Mouse (Mus musculus) lung, embryonic 14.5 days (tissue): ENCODE results near the gene Lrrc74b. TPM values are rescaled to one million over a fixed set of nuclear protein-coding genes. Genes with fewer than 3 reads are reported as not detected.

Experiments used
- ATAC-seq: fragments of 200-750 bp; cut with Nextera tagmentation; 2 replicates; pipeline ENCODE4 v1.8.0; 2017; ENCODE audit warnings: mild to moderate bottlenecking, moderate TSS enrichment, moderate library complexity; ENCODE audit not compliant: insufficient read depth
- DNase-seq: peaks from one replicate; pipeline ENCODE4 v3.0.0-alpha.2; 2015
- H3K27ac ChIP-seq: fragments of 300-500 bp; sonication (generic); 2 replicates; pipeline ENCODE4 v1.5.1; 2014; ENCODE audit warnings: low read depth, mild to moderate bottlenecking, moderate library complexity
- H3K27me3 ChIP-seq: fragments of 300-500 bp; sonication (generic); 2 replicates; pipeline ENCODE4 v1.6.1; 2014; ENCODE audit warnings: low read length, control low read depth; ENCODE audit not compliant: insufficient read depth
- H3K36me3 ChIP-seq: fragments of 300-500 bp; sonication (generic); 2 replicates; pipeline ENCODE4 v1.6.1; 2014; ENCODE audit warnings: control low read depth; ENCODE audit not compliant: insufficient read depth
- H3K4me1 ChIP-seq: fragments of 300-500 bp; sonication (generic); 2 replicates; pipeline ENCODE4 v1.6.1; 2014; ENCODE audit warnings: antibody characterized with exemption, control low read depth; ENCODE audit not compliant: insufficient read depth
- H3K4me2 ChIP-seq: fragments of 300-500 bp; sonication (generic); 2 replicates; pipeline ENCODE4 v1.6.1; 2014; ENCODE audit warnings: mild to moderate bottlenecking
- H3K4me3 ChIP-seq: fragments of 300-500 bp; sonication (generic); 2 replicates; pipeline ENCODE4 v1.5.1; 2014; ENCODE audit warnings: low read depth, low read length
- H3K9ac ChIP-seq: fragments of 300-500 bp; sonication (generic); 2 replicates; pipeline ENCODE4 v1.6.1; 2014
- H3K9me3 ChIP-seq: fragments of 300-500 bp; sonication (generic); 2 replicates; pipeline ENCODE4 v1.6.1; 2016; ENCODE audit warnings: low read depth, low read length, control low read depth
- CTCF ChIP-seq: IDR thresholded peaks from 2 replicates; pipeline ENCODE4 v1.5.1; 2016; ENCODE audit warnings: antibody characterized with exemption, low read depth
- WGBS: fragments of 180-500 bp; shearing (Covaris S2); extraction: QIAGEN DNeasy Blood & Tissue Kit; methylation state at CpG from one replicate; pipeline ENCODE4 v1.1.7; 2014; 5-methylcytosine and 5-hydroxymethylcytosine counted together
- polyA plus RNA-seq: library from polyadenylated mRNA; unstranded; fragments of >200 nt; fragmentation: Nextera tagmentation; extraction: Ambion mirVana; gene quantifications from 2 replicates; pipeline ENCODE4 v1.2.1, GENCODE M21; 2014

Lrrc74b gene
- polyA plus RNA-seq, 1 experiment from 2014 or later, result 0.42 TPM

DNA sequence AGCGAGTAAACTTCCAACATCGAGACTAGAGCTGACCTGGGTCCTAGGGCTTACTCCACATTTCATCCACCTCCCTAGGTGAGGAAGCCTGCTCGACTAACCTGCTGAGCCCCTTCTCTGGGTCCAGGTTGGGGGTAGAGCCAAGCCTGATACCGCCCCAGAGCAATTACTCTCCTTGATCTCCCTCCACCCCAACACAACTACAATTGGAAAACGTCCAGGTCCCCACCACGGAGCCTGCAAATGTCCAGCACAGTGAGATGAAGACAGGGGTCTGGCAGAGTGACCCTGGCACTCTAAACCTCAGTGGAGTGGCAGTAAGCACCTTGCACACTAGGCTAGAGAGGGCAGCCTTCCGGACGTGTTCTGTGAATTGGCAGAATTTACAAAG, 15.8 kb upstream of the Lrrc74b start:
- H3K4me2 ChIP-seq, result peak overlapping the region; percentile 81
- DNase-seq, result no peak
- no peak for TF ChIP-seq CTCF
- ATAC-seq, result no peak
- no peaks in the 10 kb centered on the region for H3K9me3 ChIP-seq
- H3K27ac ChIP-seq, result no peak overlapping the region
- peak overlapping the region; percentile 48 for H3K4me3 ChIP-seq
- WGBS, result 14% methylated on average over 8 of the region's 8 CpGs
- no peaks in the 10 kb centered on the region for H3K36me3 ChIP-seq
- peaks cover 29% of the 10 kb centered on the region for H3K27me3 ChIP-seq
- H3K4me1 ChIP-seq, result no peaks in the 10 kb centered on the region
- peak overlapping the region; percentile 50 for H3K9ac ChIP-seq

DNA sequence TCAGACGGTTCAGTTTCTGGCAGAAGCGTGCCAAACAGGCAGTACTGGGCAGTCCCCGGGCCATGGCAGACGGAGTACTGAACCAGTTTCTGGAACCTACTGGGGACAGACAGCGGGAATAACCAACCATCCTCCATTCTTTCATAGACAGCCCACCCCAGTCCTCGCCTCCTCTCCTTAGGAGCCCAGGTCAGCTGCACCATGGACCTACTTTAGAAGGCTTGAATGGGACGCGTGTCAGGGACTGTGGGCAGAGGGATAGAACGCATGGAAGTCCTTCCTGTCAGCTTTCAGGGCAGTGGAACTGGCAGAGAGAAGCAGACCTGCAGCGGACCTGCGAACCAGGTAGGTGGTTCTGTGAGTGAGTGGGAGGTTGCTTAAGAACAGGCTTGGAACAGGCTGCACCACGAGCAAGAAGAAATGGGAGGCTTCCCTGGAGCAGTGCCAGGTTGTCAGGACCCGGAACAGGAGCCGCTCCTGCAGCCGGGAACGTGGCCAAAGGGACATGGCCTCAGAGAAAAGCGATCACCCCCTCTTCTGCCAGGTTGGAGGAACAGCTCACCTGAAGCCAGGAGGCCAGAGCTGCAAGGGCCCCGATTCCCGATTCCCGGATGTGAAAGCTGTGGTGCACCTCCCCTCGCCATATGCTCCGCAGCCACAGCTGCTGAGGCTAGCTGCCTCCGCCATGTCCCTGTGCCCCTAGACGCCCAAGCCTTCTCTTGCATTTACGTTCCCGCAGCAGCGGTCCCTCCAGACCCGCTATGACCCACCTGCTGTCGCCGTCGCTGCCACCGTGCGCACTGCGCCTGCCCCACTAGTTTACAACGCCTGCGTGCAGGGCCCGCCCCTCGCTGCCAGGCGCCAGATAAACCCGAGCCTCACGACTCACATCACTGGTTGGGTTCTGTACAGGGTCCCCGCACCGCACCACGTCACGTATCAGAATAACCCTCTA, 15.1 kb upstream of the Lrrc74b start:
- Histone ChIP-seq H3K27ac (no peak overlapping the region), H3K9me3 (no peaks in the 10 kb centered on the region), H3K27me3 (peaks cover 29% of the 10 kb centered on the region), H3K4me3 (peak overlapping the region; percentile 48), H3K36me3 (no peaks in the 10 kb centered on the region), H3K4me2 (peak overlapping the region; percentile 81), H3K4me1 (no peaks in the 10 kb centered on the region), H3K9ac (peak overlapping the region; percentile 50)
- 12% methylated on average over 45 of the region's 45 CpGs for WGBS
- peak; percentile 76 for DNase-seq
- TF ChIP-seq CTCF, result no peak
- ATAC-seq, result peak; percentile 68

DNA sequence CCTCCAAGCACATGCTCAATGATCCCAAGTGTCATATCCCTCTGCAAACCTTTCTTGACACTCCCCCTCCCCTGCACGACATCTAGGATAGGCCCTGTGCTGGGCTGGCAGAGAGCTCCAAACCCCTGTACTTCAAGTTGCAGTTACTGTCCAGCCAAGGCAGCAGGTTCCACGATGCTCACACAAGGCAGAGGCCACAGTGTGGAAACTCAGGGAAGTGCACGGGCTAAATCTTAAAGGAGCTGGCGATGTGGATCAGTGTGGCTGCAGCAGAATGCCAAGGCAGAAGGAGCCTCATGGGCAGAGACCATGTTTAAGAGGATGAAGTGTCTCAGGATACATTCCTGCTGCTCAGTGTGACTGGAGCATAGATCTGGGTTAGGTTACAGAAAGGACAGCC, 5.1 kb upstream of the Lrrc74b start:
- peak; percentile 43 for TF ChIP-seq CTCF
- ATAC-seq (no peak), DNase-seq (peak; percentile 30)
- no peak overlapping the region for H3K9ac ChIP-seq
- no peak overlapping the region for H3K27ac ChIP-seq
- H3K36me3 ChIP-seq, result no peaks in the 10 kb centered on the region
- H3K9me3 ChIP-seq, result no peaks in the 10 kb centered on the region
- H3K4me1 ChIP-seq, result no peaks in the 10 kb centered on the region
- 14% methylated on average over 4 of the region's 4 CpGs for WGBS
- H3K4me3 ChIP-seq, result no peak overlapping the region
- H3K4me2 ChIP-seq, result no peak overlapping the region
- H3K27me3 ChIP-seq, result no peaks in the 10 kb centered on the region

DNA sequence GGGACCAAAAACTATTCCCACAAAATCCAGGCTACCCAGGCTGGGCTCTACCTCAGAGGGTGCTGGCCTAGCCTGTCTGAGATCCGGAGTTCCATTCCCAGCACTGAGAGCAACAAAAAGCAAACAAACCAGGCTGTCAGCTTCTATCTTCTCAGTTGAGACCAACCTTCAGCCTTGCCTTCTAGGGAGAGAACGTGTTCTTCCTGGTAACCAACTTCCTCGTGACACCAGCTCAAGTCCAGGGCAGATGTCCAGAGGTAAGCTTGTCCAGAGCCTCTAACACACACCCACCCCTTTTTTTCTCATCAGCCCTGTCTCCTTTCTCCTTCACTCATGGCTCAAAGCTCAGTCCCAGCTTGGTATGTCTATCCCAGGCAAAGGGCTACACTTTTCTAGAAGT, 3.7 kb upstream of the Lrrc74b start:
- H3K27me3 ChIP-seq, result no peaks in the 10 kb centered on the region
- ATAC-seq (no peak), DNase-seq (no peak)
- 49% methylated on average over 3 of the region's 3 CpGs for WGBS
- H3K4me1 ChIP-seq, result no peaks in the 10 kb centered on the region
- no peak overlapping the region for H3K9ac ChIP-seq
- H3K4me3 ChIP-seq, result no peak overlapping the region
- H3K9me3 ChIP-seq, result no peaks in the 10 kb centered on the region
- H3K4me2 ChIP-seq, result no peak overlapping the region
- no peak overlapping the region for H3K27ac ChIP-seq
- TF ChIP-seq CTCF, result no peak
- no peaks in the 10 kb centered on the region for H3K36me3 ChIP-seq

DNA sequence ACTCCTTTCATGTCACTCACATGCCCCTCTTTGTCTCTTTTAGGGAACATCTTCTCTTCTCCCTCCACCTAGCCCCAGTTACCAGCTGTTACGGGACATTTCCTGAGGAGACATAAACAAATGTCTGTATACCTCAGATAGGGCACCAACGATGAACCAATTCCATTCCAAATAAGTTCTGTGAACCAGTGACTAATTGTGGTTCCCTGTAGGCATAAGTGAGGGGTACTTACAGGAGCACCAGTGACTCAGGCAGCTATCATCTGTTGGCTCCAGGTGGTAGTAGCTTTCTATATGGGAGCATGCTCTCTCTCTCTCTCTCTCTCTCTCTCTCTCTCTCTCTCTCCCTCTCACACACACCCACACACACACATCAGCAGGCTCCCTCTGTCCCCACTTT, 3.2 kb upstream of the Lrrc74b start:
- no peak for DNase-seq
- no peaks in the 10 kb centered on the region for H3K36me3 ChIP-seq
- 39% methylated on average over 2 of the region's 2 CpGs for WGBS
- no peak overlapping the region for H3K9ac ChIP-seq
- no peak overlapping the region for H3K4me3 ChIP-seq
- no peaks in the 10 kb centered on the region for H3K27me3 ChIP-seq
- no peaks in the 10 kb centered on the region for H3K9me3 ChIP-seq
- no peak overlapping the region for H3K27ac ChIP-seq
- ATAC-seq, result no peak
- no peak for TF ChIP-seq CTCF
- no peak overlapping the region for H3K4me2 ChIP-seq
- H3K4me1 ChIP-seq, result peaks cover under 1% of the 10 kb centered on the region; the same call in 1 of the 2 replicates

DNA sequence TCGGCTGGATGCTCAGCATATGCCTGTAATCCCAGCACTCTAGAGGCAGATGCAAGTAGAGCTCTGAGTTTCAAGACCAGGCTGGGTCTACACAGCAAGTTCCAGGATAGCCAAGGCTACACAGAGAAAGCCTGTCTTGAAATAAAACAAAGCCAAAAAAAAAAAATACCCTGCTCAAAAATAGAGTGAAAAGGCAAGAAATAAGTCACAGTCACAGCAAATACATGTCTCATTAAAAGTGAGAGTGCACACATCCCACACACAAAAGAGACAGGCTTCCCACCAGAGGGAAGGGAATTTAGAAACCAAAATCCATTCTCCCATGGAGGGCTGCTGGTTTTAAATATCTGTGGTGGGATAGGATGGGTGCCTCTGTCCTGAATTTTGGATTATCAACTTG, 2.5 kb upstream of the Lrrc74b start:
- Histone ChIP-seq H3K9me3 (no peaks in the 10 kb centered on the region), H3K9ac (no peak overlapping the region), H3K4me2 (no peak overlapping the region), H3K4me1 (peaks cover 7% of the 10 kb centered on the region; the same call in 1 of the 2 replicates), H3K36me3 (no peaks in the 10 kb centered on the region), H3K4me3 (no peak overlapping the region), H3K27ac (no peak overlapping the region), H3K27me3 (no peaks in the 10 kb centered on the region)
- no peak for TF ChIP-seq CTCF
- 26% methylated on average over 1 of the region's 1 CpGs for WGBS
- DNase-seq (no peak), ATAC-seq (no peak)

DNA sequence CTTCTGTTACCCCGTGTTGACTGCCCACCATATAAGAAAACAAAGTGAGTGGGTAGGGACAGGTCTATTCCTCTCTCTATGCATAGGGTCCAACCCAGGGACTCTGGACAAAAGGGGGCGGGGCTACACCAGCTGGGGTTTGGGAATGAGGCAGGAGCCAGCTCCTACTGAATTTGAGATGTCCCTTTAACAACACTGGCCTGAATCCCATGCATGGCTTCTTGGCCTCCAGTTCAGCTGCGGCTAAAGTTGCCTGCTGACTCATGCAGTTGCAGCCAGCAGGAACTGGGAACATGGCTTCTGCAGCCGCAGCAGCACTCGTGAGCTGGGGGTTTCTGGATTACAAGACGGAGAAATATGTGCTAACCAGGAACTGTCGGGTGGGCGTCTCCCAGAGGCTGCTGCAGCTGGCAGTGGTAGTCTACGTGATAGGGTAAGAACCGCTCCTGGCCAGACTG, 733 bp upstream of the Lrrc74b start, which contains the start of gene P2rx6:
Gene P2rx6 (plus strand): TSS at position 135 of the 458 bp plus-strand sequence.
- no peak for TF ChIP-seq CTCF
- peak within 1 kb of the TSS; percentile 58 for H3K4me2 ChIP-seq
- peak within 1 kb of the TSS; percentile 72 for H3K27ac ChIP-seq
- no peaks in the 10 kb centered on the region for H3K27me3 ChIP-seq
- peak within 1 kb of the TSS; percentile 44 for H3K9ac ChIP-seq
- peak; percentile 71 for DNase-seq
- peak within 1 kb of the TSS; percentile 21 for H3K4me3 ChIP-seq
- 3% methylated on average over 10 of the region's 10 CpGs for WGBS
- peaks cover 9% of the 10 kb centered on the region; the same call in 1 of the 2 replicates for H3K4me1 ChIP-seq
- ATAC-seq, result peak; percentile 55
- H3K36me3 ChIP-seq, result no peaks in the 10 kb centered on the region
- H3K9me3 ChIP-seq, result no peaks in the 10 kb centered on the region
